Mouse (Mus musculus): Measurements from ENCODE around the gene Gm4869.
"Not testable (repeated sequence)": the region's sequence is repeated elsewhere in the genome, so short reads cannot be mapped to it uniquely, and the experiment has no call there.

The Gm4869 gene

DNA sequence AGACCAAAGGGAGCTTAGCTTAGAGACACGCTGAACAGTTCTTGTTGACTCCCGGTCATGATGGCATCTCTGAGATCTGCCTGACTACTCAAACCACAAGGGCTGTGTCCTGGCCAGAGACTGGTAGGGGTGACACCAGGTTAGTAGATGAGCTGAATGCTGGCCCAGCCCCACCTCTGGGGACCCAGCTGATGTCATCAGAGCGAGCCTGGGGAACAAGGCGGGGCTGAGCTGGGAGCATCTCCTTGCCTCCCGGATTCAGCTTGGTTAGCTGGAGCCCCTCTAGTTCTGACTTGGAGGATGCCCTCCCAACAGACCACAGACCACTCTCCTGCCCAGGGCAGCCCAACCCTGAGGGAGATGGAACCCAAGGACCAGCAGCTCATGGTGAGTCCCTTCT, at the start of gene Gm4869:
TSS of gene Gm4869 (plus strand) at position 301 of the 400 bp plus-strand sequence.
- DNase-seq, result no peak

DNA sequence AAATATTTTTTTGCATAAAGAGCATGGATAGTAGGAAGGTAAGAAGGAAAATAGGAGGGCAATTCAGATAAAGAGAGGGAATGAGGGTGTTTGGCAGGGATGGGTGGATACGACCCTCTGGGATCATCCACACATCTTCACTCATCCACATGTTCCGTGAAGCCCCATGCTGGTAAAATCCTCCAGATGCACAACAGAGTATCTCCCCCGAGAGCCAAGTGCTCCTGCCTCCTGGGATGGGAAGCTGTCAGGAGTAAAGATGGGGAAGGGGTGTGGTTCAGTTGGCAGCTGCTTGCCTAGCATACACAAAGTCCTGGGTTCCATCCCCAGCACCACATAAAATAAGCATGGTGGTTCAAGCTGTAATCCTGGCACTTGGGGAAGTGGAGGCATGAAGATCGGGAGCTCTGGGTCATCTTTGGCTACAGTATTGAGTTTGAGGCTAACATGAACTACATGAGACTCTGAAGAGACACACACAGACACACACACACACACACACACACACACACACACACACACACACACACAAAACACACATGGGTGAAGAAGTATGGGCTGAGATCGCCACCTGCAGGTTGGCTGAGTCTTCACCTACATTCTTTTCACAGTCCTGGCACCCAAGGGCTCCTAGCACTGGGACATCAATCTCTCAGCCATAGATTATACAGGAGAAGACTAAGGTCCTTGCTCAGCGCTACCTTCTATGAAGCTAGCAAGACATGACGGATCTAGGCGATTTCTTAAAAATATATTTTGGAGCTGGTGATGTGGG, 49.1 kb upstream of the Gm4869 start:
- peak; percentile 52 for DNase-seq

DNA sequence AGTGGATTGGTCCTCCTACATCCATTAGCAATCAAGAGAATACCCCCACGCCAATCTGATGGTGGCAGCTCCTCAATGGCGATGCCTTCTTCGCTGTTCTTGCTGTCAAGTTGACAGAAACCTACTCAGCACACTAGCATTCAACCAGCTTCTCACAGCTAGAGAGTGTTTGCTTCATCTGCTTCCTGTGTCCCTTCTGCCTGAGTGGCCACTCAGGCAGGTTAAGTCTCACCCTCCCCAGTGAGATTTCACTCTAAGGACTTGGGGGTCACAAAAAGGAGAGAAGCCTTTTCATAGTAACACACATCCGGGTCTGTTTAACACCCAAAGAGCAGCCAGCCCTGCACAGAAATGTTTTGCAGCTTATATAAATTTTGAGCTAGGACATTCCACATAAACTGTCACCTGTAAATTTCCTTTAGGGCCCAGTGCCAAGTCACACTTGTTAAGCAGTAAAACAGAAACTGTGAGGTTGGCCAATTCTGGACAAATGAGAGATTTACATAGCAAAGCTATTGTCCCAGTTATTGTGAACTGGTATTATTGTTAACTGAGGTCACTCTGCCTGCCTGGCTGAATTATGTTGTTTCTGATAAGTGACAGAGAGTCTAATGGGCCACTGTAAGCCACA, 42.7 kb upstream of the Gm4869 start:
- DNase-seq, result peak; percentile 65

DNA sequence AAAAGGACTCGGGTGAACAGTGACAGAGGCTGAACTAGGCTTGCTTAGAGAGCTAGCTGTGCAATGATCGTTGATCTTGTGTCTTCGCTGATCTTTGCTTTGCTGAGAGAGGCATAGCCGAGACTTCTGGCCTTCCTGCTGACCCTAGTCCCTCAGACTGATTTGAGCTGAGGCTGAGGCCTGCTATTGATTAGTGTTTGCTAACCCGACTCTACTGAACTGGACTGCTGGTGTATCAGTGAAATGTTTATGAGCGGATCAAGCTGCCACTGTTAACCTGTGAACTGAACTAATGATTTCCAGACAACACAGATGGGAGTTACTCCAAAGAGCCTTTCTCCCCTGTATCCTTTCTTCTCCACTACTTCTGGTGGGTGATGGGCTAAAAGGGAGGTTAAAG, 40.3 kb upstream of the Gm4869 start:
- DNase-seq, result no peak

DNA sequence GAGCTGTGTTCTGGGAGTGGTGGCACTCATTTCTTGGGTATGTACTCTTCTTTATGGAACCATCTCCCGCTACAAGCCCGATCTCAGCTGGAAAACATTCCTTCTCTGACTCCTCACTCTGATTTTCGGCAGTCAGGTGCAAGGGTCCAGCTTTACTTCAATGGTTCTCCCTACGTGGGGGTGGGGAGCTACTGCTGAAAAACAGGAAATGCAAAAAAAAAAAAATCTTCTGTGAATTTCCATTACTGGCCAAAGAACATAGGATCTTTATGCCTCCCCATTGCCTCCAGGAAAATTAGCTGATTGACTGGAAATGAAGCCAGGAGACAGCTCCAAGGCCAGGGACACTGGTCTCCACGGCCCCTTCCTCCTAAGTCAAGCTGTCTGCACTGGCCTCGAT, 38.8 kb upstream of the Gm4869 start:
- no peak for DNase-seq

DNA sequence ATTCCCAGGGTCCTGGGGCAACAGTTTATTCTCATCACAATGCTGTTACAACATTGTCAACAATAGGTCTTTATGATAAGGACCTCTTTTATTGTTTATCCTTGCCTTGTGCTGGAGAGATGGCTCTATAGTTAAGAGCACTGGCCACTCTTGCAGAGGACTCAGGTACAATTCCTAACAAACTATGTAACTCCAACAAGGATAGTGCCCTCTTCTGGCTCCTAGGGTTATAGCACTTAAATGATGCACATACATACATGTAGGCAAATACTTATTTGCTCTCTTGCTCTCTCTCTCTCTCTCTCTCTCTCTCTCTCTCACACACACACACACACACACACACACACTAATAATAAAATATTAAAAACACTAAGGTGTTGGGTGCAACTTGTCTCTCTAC, 36.6 kb upstream of the Gm4869 start:
- no peak for DNase-seq

DNA sequence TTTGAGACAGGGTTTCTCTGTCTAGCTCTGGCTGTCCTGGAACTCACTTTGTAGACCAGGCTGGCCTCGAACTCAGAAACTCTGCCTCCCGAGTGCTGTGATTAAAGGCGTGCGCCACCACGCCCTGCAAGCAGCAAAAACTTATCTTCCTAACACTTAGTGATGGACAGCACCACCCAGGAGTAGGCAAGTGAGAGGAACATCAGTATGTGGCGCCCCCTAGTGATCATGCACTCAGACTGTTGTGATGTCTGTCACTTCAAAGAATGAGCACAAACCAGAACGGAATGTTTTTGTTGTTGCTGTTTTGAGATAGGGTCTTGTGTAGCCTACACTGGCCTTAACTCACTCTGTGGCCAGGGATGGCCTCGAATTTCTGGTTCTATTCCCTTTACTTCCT, 34.1 kb upstream of the Gm4869 start:
- peak; percentile 71 for DNase-seq

DNA sequence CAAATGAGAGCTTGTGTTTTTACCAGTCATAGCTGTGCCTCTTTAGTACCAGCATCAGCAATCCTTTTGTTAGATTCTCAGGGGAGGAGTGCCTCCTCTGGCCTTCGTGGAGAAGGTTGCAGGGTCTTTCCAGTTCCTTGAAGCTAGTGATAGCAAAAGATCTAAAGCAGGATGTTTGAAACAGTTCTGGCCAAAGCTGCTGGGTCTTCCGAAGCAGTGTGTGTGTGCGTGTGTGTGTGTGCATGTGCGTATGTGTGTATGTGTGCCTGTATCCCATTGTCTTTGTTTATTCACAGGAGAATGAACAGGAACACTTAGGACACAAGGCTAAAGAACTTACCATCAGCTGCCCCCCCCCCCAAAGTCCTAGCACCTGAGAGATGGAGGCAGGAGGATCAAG, 30.8 kb upstream of the Gm4869 start:
- no peak for DNase-seq

DNA sequence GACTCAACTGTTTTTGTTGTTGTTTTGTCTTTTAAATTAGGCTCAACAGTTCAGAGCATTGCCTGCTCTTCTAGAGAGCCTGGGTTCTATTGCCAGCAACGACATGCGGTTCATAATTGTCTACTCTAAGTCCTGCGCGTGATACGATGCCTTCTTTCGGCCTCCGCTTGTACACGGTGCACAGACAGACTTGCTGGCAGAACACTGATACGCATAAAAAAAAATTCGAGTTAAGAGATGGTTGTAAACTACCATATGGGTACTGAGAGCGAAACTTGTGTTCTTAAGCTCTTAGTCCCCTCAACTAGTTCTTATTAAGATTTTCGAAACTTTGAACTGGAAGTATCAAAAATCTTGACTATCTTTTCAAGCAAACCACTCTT, 27.3 kb upstream of the Gm4869 start:
- no peak for DNase-seq

DNA sequence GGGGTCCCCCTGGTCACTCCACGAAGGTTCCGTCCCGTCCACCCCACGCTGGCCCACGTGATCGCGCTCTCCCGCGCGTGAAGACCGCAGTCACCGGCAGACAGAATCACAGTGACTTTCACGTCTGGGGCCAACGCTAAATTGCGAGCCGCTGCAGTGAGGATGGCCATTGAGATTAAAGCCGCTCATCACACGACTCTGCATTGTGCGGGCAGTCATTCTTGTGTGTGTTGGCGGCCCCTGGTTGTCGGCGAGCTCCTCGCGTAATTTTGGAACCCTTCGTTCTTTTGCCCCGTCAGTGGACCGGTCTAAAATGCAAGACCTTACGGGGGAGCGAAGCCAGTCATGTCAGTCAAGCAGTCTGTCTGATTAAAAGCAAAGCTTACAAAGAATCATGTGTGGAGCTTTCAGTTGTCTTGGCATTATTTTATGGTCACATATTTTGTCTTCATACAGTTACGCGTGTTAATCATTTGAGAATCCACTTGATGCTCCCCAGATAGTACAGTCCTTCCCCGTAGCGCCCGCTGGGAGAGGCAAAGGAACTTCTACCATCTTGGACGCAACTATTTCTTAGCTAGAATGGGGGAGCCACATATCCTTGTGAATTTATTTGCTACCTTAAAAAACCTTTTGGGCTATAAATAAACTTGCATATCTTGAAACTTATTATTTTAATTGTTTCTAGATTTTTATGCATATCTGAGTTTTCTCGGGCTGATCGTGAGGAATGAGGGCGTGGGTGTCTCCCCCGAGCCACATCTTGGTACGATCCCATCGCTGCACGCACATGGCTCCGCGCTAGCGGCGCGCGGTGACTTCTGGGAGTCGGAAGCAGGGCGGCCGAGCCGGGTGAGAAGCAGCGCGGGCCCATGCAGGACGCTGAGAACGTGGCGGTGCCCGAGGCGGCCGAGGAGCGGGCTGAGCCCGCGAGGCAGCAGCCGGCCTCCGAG, 26.7 kb upstream of the Gm4869 start, which contains the start of gene Eif3b:
TSS of gene Eif3b (plus strand) at position 840 of the 953 bp plus-strand sequence.
- peak; percentile 92 for DNase-seq

DNA sequence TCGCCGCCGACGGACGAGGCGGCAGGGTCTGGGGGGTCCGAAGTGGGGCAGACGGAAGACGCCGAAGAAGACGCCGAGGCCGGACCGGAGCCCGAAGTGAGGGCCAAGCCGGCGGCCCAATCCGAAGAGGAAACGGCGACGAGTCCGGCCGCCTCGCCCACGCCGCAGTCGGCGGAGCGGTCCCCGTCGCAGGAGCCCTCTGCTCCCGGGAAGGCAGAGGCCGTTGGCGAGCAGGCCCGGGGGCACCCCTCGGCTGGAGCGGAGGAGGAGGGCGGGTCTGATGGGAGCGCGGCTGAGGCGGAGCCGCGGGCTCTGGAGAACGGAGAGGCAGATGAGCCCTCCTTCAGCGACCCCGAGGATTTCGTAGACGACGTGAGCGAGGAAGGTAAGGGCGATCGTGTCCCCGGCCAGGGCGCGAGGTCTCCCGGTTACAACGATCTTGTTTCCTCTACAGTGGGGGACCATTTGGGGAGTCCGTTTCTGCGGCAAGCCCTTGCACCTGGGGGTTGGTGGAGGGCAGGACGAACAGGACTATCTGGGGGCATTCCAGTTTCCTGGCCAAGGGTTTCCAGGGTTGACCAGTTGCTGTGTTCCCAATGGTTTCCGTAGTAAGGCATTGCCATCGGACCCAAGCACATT, 25.9 kb upstream of the Gm4869 start:
- DNase-seq, result no peak

DNA sequence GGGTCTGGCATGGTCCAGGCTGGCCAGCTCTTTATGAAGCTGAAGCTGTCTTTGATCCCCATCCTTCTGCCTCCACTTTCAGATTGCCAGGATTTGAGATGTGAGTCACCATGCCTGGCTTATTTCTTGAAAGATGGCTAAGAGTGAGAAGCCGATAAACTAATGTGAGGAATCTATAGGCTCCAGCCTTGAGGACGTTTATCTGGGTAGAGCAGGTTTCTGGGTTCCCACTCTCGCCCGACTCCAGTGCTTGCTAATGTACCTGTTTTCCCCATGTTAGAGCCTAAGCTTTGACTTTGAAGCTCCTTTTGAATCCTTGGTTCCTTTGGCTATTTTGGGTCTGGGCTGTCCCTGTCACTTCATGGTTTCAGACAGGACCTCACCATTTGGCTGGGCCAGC, 24.8 kb upstream of the Gm4869 start:
- no peak for DNase-seq

DNA sequence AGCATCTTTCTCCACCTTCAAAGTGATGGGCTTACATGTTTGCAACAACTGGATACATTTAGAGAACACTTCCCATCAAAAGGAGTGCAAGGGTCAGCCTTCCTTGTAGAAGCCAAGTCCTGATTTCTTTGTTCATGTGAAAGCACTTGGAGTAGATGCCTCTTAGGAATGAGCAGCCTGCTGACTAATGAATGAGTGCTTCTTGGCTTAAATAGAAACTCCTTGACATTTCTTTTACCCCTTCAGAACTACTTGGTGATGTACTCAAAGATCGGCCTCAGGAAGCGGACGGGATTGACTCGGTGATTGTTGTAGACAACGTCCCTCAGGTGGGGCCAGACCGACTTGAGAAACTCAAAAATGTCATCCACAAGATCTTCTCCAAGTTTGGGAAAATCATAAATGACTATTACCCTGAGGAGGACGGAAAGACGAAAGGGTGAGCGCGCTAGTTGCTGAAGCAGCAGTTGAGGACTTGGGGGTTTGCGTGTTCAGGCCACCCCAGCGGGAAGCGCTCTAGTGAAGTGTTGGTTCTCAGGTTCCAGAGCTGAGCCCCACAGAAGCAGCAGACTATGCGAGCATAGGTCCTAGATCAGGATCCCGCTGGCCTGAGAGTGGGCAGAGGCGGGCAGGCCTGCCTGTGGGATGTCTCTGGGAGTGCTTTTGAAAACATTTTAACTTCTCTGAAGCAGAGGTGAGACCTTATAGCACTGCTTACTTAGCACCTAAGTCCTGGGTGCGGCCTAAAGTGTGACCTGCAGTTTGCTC, 20.2 kb upstream of the Gm4869 start:
- DNase-seq, result no peak

DNA sequence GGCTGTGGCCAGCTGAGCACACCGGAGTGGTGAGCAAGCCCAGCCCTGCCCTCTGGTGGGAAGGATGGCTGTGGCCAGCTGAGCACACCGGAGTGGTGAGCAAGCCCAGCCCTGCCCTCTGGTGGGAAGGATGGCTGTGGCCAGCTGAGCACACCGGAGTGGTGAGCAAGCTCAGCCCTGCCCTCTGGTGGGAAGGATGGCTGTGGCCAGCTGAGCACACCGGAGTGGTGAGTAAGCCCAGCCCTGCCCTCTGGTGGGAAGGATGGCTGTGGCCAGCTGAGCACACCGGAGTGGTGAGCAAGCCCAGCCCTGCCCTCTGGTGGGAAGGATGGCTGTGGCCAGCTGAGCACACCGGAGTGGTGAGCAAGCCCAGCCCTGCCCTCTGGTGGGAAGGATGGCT, 6.3 kb upstream of the Gm4869 start:
- not testable (repeated sequence) for DNase-seq

DNA sequence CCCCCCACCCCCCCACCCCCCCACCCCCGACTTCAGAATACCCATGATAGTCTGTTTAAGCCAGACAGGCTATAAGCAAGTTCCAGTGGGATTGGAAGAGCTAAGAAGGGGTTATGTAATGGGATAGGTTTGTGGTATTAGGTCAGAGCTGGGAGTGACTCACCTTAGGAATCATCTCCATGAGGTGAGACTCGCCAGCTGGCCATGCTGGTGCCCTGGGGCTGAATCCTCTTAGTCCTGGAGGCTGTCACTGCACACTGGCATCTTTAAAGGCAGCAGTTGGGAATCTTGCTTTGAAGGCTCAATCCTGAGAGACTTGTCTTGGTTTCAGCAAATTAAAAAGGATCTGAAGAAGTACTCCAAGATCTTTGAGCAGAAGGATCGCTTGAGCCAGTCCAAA, 4.0 kb upstream of the Gm4869 start:
- no peak for DNase-seq

DNA sequence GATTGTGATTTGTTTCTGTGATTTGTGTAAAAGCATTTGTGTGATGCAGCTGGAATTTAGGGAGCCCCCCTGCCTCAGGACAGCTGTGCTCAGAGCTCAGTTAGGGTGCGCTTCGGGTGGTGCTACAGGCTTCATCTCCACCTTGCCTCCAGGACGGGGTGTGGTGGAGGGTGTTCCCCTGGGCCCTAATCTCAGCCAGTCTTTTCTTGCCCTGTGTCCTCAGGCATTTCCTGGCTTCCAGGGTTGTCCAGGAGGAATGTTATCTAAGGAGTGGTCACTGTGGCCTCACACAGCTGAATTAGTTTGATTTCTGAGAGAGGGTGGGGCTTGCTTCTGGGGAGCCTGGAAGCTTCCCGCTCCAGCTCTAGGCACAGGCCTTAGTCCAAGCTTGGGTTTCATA, 1.4 kb upstream of the Gm4869 start:
- no peak for DNase-seq

DNA sequence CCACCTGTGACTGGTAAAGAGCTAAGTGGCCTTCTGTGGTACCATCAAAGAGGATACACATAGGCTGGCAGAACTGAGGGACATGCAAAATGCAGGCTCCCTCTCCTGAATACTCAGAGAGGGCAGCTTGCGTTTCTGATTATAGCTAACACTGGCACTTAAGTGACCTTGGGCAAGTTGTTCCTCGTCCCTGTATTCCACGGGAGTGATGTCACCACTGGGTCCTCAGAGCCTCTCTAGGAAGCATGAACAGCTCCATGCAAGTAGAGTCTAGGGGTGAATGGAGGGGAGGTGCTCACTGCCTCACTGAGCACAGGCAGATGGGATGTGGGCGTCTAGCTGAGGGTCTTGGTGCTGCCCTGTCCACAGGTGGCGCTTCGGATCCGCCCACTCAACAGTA, 609 bp downstream of the Gm4869 start:
- DNase-seq, result no peak

DNA sequence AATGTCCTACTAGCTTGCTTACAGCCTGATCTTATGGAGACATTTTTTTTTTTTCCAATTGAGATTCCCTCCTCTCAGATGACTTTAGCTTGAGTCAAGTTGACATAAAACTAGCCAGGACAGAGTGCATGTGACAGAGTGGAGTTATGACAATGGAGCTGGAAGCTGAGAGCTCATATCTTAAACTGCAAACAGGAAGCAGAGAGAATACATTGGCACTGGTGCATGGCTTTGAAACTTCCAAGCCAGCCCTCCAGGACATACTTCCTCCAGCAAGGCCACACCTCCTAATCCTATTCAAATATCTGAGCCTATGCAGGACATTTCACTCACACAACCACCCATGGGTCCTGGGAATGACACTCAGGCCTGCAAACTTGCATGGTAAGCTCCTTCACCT, 9.0 kb downstream of the Gm4869 start:
- no peak for DNase-seq

DNA sequence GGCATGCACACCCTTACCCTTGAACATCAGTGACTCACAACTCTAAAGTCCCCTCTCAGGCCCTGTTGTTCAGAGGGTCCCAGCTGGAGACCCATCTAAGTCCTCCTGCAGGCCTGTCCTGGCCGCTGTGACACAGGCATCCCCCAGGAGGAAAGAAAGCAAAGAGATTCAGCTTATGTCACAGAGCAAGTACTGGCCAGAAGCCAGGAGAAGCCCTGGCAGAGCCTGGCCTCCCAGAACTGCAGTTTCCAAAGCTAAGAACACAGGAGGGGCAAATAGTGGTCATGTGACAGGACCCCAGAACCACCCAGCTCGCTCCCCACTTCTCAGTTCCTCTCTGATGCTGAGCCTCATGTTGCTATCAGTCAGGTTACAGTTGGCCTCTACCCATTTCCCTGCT, 10.0 kb downstream of the Gm4869 start:
- no peak for DNase-seq

DNA sequence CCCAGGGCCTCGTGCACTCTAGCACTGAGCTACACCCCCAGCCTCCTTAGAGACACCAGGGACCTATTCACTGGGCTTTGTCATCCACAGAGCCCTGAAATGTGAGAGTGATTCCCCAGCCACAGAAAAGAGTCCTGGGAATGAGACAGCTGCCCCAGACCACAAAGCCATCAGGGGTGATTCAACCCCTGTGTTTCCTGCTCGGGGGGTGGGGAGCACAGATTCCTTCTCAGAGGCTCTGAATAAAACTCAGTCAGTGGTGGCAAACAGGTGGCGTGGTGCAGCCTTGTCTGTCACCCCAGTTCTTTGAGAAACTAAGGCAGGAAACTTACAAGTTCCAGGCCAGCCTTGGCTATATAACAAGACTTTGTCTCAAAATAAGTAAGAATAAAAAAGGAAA, 16.0 kb downstream of the Gm4869 start:
- no peak for DNase-seq

DNA sequence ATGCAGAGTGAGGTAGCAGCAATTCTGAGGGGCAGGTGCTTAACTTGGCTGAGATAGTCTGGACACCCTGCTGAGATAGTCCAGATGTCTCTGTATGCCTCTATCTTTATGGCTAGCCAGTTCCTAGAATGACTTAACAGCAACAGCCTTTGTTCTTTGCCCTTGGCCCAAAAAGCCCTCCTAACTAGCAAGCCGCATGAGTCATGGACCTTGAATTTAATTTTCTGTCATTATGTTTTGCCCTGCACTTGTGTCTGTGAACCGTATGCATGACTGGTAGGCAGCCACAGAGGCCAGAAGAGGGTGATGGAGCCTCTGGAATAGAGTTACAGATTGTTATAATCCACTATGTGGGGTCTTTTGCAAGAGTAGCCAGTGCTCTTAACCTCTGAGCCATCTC, 17.7 kb downstream of the Gm4869 start:
- DNase-seq, result not testable (repeated sequence)

DNA sequence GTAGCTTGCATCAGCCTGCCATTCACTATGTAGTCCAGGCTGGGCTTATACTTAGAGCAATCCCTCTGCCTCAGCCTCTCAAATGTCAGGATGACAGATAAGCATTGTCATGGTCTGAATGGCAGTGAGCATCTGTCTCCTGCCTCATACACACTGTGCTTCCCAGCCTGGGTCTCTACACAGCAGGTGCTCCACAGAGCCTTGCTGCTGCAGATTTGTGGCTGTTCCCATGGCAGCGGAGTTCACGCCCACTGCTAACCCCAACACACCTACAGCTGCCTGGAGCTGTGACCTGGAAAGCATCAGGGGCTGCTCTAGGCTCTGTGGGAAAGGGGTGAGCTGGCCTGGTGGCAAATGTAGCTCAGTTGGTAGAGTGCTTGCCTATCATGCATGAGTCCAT, 19.5 kb downstream of the Gm4869 start:
- no peak for DNase-seq
